Mouse (Mus musculus) embryo, embryonic 11 days (tissue): ENCODE results near the gene Nes.

Experiments
- DNase-seq: peaks from one replicate; pipeline ENCODE4 v3.0.0-alpha.2; 2015

Nes gene

DNA sequence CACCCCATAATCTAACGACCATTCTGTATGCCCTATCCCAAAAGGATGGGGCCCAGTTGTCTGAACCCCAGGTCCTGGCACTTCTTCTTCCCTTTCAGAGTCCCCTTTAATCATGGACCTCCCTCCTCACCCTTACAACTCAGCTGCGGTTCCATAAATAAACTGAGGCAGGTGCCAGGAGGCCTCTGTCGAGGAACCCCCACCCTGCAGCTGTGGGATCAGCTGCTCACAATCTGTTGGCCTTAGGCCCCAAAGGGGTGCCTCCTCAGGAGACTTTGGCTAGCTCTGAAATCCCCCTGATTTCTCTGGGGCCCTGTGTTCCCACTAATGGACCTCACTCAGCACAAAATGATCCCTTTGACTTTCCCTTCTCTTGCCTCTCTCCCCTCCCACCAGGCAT is 13.2 kb downstream of the Nes start:
- DNase-seq = no peak

GRCm38 (mm10) chr3:87985505-87986320 is 14.8 kb downstream of the Nes start:
- DNase-seq = peak; percentile 54

DNA sequence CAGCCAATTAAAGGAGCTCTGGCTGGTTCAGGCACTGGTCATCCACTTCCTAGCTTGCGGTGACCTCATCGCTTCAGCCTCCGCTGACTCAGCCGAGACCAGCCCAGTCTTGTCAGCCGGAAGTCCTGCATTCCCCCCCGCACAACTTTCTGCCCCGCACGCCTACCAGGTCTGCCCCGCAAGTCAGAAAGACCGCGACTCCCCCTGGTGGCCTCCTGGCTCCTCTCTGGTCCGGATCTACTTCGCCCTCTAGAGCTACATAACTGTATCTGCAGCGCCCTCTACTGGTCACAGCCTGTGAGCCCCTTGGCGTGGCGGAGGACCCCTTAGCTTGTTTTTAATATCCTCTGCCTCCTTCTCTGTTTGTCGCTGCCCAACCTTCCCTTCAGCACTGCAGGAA is 16.0 kb downstream of the Nes start:
- DNase-seq = peak; percentile 99

GRCm38 (mm10) chr3:87987633-87988032 is 16.8 kb downstream of the Nes start:
- peak; percentile 89 for DNase-seq

- no peak for DNase-seq
Observed at GRCm38 (mm10) chr3:87988068-87988467, 17.2 kb downstream of the Nes start.

DNA sequence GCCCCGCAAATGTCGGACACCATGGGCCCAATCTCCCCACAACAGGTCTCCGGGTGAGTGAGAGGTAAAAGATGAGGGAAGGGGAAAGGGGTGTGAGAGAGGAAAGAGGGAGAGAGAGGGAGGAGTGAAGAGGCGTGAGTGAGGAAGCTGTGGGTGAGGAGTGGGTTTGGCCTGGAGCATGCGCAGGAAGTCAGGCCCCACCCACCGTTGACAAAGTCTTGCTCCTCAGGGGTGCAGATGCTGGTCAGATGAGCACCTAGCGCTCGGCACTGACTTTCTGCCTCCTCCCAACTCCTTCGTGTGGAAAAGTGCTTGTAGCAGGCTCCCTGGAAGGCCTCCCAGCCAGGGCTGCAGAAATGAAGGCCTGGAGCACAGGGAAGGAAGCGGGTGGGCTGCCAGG is 19.1 kb downstream of the Nes start:
- DNase-seq = no peak

DNA sequence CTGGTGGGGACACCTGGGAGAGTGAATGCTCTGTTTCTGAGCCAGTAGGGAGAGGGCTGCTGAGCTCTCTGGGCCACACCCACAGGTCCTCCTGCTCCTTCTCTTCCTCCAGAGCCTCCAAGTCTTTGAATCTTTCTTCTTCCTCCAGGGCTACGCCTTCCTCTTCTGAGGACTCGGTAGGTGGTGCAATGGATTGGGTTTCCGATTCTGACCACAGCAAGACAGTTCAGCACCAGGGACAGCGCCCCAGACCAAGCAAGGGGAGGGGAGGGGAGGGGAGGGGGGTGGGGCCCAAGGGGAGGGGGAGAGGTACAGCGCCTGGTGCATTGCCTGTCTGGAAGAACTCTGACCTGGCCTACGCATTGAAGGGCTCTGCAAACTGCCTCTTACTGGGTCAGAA is 22.6 kb downstream of the Nes start:
- DNase-seq = peak; percentile 82

DNA sequence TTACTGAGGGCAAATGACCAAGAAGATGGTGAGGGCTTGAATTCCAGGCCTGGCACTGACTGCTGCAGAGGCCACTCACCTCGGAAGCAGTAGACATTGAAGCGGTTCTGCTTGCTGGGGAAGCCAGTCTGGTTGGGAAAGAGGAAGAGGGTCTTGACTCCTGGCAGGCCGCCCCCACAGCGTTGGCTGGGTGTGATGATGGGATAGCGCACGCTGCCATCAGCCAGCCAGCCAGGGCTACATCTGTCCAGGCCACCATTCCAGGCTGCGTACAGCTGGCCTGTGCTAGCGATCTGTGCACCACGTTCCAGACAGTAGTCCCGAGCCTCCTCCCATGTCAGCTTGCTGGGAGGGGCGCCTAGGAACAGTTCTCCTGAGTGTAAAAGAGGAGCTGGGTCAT is 24.5 kb downstream of the Nes start:
- no peak for DNase-seq

DNA sequence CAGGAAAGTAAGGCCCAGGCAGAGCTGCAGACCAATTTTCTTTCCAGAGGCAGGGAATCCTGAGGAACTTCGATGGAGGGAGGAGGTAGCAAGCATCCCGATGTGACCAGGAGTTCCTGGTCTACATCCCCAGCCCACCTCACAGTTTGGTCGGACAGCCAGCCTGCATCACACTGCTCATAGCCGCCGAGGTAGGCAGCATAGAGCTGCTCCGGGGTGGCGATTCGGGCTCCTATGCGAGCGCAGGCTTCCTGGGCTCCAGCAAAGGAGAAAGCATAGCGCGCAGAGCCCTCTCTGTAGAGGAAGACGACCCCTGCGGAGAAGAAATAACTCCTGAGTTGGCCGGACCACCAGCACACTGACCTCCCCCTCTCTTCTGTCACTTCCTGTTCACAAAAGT is 25.5 kb downstream of the Nes start:
- DNase-seq = no peak

DNA sequence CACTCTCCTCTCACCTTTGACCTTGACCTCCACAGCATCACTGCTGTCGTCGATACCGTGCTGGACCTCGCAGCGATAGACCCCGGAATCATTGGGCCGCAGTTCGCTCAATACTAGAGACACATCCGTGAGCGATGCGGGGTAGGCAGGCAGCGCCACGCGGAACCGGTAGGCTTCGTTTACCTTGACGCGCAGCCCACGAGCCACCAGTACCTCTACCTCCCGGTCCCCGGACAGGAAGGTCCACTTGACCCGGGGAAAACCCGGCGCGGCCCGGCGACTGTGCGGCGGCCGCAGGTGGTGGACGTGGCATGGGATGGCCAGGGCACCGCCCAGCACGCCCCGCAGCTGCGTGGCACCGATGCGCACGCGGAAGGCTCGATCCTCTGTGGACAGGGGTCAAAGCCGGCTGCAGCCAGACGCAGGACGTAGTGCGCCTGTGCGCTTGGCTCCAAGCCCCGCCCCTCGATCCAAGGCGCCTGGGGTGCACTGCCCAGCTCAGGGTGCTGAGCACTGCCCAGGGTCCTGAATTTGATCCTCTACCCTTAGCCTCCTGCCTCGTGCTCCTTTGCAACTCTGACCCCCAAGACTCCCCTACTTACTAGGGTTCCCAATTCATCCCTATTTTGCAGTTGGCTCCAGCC is 26.2 kb downstream of the Nes start:
- DNase-seq = peak; percentile 66

GRCm38 (mm10) chr3:87998747-87999146 is 27.9 kb downstream of the Nes start:
- no peak for DNase-seq

- DNase-seq = no peak
Observed at GRCm38 (mm10) chr3:87999243-87999895, 28.5 kb downstream of the Nes start.

- no peak for DNase-seq
Observed at GRCm38 (mm10) chr3:88000181-88000580, 29.3 kb downstream of the Nes start, which contains the start of gene Bcan. Gene Bcan, minus strand, starts transcription at chr3:88000230.

GRCm38 (mm10) chr3:88000816-88001595 is 30.1 kb downstream of the Nes start:
- no peak for DNase-seq

- DNase-seq = no peak
Observed at GRCm38 (mm10) chr3:88002291-88002976, 31.6 kb downstream of the Nes start.

DNA sequence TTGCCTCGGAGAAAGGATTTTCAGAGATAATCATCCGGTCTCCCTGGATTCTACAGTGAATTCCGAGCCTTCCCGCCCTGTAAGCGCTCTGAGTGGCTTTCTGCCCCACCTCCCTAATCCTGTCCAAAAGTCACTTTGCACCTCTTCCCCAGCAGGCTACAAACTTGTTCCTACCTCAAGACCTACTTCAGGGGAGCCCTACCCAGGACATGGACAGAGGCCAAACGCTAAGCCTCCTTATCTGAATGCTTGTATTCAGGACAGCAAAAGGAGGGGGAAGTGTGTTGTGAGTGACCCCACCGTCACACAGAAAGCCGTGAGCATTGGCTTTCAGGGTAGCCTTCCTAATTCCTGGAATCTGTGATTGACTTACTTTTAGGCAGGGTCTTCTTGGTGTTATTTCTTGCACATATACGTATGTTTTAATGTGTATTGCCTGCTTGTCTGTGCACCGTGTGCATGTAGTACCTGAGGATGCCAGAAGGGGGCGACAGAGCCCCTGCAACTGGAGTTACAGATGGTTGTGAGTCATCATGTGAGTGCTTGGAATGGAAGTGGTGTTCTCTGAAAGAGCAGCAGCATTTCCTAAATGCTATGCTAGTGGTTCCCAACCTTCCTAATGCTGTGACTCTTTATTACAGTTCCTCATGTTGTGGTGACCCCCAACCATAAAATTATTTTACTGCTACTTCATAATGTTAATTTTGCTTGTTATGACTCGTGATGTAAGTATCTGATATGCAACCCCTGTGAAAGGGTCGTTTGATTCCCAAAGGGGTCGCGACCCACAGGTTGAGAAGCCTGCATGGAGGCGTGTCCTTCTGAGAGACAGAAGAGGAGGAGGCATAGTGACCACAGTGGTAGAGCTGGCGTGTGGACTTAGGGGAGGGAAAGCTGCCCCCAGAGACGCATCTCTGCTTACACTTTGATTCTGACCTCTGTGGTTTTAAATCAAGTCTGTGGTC is 35.2 kb downstream of the Nes start:
- DNase-seq = no peak

DNA sequence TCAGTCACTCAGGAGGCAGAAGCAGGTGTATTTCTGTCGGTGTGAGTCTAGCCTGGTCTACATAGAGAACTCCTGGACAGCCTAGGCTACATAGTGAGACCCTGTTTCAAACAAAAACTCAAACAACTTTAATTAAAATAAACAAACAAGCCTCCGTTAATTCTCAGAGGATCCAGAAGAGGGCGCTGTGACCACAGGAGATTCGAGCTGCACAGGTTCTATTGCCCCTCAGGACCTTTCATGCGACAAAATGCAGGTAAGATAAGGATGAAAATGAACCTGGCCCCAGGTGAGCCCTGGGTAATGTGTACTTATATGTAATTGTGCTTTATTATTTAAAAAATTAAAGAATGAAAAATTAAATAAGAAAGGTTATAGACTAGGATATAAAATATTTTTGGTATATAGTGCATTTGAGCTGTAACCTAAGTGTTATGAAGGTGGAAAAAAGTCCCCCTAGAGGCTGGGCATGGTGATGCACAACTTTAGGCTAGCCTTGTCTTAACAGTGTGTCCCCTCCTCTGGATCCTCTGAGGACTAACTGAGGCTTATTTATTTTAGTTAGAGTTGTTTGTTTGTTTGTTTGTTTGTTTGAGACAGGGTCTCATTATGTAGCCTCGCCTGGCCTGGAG is 39.9 kb downstream of the Nes start:
- no peak for DNase-seq

DNA sequence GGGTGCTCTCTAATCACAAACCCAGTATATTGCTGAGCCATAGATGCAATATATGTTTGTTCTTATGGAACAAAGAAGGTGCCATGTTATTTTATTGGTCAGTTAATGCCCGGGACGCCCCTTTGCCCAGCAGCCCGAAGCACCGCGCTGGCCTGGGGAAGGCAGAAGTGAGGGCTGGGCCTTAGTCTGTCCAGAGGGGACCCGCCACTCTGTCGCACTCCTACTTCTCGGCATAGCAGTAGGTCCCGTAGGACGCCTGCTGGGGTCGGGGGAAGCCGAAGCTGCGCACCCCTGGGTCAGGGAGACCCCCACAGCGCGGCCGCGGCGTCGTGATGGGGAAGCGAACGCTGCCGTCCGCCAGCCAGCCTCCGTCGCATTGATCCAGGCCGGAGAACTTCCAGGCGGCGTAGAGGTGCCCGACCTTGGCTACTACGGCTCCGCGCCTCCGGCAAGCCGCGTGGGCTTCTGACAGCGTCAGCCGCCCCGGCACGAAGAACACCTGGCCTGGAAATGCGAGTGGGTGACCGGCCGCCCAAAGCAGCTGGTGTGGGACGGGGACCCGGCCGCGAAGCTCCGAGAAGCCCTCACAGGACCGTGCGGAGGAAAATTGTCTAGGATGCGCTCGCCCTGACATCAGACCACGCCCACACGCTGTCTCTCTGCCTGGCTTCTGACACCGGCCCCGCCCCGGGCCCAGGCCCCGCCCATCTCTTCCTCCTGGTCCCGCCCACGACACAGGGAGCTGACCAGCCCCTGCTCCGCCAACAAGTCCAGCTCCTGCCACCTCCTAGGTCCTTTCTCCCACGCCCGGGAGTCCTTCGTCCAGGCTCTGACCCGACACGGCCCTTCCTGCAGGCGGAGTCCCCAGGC is 51.7 kb downstream of the Nes start:
- peak; percentile 95 for DNase-seq

DNA sequence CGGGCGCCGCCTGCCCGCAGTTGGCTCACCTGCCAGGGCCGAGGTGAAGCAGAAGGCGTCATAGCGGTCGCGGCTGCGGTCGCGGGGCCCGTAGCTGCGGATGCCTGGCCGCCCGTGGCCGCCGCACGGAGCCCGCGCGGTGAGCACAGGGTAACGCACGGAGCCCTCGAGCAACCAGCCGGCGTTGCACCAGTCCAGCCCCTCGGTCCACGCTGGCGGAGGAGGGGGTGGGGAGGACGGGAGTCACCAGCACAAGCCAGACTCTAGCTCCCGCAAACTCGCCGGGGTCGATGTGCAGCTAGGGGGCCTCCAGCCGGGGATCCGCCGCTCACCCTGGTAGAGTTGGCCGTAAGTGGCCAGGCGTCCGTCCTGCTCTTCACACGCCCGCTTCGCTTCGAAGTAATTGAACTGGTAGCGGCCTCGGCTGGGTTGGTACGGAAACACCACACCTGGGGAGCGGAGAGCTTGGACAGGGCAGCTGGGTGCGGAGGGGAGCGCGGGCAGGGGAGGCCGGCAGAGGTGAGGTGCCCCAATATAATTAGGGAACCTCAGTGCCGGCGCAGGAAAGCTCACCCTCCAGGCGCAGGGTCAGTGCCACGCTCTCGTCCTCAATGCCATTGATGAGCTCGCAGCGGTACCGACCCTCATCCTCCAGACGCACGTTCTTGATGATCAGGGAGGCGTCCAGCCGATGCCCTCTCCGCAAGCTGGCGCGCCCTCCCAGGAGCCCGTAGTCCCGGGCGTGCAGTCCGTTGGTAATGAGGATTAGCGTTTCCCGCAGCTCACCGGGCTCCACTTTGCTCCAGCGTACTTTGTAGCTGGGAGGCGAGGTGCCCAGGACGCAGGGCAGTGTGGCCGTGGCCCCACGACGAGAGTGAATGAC is 52.6 kb downstream of the Nes start:
- peak; percentile 56 for DNase-seq
